Mouse (Mus musculus): ENCODE measurements around the gene Rin2. TPM values are rescaled to one million over a fixed set of nuclear protein-coding genes. Genes with fewer than 3 reads are reported as not detected.

Rin2 gene
- total RNA-seq, 2 experiments from 2014 or later = 7.1 to 9.1 TPM

DNA sequence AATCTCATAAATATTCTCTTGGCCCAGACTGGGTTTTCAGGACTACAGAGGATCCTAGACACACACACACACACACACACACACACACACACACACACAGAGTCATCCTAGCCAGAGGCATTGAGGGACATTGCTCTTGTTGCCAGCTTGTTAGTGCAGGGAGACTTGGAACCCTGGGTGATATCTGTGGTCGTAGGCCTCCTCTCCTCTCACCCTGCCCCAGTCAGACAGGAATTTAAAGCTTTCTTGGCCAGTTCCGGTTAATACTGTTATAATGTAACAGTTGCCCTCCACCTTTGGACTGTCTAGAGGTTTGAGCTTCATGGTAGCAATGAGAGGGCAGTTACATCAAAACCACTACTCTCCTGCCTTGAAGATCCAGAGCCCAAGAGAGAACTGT, 152.9 kb downstream of the Rin2 start:
- no peak for DNase-seq (ENCODE audit: low spot score)

DNA sequence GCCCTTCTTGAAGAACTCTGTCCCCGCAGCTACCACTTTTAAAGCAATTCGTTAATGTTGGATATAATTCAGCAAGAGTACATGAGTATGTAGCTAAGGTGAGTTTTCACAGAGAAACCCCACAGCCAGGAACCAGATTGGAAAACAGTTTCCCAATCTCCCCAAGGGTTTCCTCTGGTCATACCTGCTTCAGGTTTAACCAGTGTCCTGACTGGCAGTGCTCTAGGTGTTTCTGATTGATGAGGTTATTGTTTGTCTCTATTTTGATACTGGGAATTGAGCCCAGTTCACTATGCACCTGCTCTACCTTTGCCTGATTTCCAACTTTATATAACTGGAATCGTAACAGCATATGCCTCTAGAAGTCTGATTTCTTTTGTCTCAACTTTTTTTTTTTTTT, 153.6 kb downstream of the Rin2 start:
- no peak for DNase-seq (ENCODE audit: low spot score)

DNA sequence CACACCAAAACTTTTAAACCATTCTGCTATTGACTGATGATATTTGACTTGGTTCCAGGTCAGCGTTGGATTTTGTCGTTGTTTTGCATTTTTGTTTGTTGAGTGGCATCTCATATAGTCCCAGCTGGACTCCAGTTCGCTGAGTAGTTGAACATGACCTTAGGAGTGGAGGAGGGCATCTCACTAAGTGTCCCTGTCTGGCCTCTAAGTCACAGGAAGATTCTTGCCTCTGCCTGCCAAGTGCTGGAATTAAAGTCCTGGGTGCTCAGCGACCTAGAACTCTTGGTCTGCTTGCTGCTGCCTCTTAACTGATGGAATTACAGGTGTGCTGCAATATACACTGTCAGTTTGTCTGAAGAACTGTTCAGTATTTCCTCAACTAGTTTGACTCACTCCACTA, 154.2 kb downstream of the Rin2 start:
- no peak for DNase-seq (ENCODE audit: low spot score)

DNA sequence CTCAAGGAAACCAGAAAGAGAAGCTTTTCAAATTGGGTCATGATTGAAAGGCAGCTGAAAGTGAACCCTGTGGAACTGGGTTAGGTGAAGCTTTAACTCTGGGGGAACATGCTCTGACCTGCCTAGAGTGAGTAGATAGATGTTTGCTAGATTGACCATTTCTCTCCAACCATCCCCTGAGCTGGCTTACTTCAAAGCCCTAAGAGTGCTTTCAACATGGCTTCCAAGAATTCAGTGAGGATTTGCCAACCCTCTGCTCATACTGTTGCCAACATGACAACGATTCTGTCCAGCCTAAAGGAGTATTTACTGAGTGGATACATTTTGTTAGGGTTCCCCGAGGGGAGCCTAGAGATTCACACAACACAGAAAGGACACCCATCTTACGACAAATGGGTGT, 155.4 kb downstream of the Rin2 start:
- DNase-seq (ENCODE audit: low spot score) = no peak

DNA sequence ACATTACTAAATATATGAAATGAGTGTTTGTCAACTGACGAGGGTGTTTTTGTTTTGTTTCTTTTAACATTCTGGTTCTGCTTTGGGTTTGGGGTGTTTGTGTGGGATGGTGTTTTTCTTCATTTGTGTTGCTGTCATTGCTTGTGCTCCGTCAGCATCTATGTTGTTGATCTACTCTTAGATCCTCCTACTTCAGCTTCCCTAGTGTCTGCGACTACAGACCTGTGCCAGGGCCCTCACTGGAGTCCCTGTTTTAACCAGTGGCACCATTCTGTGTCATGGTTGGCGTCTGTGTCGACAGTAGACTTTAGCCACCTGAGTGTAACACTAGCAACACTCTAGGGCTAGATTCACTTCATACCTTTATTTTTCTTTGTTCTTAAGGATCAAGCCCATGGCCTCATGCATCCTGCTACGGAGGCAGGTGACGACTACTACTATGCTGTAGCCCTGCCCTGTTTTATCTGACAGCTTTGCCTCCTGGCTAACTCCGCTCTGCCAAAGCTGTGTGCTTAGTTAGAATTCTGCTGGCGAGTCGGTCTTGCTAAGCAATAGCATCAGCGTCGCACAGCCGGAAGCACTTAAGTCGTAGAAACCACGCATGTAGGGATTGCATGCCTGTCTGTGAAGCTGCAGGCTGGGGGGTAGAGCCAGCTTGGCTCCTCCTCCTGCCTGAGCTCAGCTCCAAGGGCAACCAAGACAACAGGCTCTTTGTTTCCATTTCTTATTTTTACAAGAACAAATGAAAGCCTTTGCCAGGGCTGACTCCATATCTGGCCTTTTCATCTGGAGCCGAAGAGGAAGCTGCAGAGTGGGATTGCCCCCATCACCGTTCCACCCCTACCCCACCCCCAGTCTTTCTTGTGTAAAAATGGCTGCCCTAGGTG, 157.2 kb downstream of the Rin2 start:
- DNase-seq (ENCODE audit: low spot score) = peak; percentile 40

DNA sequence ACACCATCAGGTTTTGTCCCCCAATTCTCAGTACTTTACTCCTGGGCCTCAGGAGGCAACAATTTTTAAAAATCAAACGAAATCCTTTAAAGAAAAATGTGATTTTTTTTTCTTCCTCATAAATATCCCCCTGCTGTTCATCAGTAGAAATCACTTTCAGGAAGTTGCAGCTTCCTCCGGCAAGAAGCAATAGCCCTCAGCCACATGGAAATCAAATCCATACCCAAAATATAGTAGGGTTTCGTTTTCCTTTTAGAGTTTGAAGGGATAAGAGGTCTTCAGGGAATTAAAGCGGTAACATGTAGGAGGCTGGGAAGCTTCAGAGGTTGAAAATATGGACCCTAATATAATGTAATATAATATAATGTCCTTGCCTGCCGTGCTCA, 157.8 kb downstream of the Rin2 start:
- no peak for DNase-seq (ENCODE audit: low spot score)

DNA sequence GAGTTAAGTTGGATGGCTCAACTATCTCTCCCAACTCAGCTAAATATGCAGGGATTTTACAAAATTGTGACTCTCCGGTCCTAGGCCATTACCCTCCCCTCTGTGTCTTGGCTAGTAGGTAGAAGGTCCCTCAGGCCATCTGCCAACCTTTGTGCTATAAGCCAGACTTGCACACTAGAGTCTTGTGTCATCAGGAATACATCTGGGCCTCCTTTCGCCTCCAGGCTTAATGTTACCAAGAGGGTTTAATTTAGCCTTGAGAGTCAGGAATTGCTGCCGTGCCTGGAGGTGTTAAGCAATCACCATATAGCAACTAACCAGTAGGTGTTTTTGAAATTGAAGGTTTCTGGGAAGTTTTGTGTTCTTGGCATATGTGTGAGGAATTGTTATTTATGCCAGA, 158.3 kb downstream of the Rin2 start:
- peak; percentile 30 for DNase-seq (ENCODE audit: low spot score)

DNA sequence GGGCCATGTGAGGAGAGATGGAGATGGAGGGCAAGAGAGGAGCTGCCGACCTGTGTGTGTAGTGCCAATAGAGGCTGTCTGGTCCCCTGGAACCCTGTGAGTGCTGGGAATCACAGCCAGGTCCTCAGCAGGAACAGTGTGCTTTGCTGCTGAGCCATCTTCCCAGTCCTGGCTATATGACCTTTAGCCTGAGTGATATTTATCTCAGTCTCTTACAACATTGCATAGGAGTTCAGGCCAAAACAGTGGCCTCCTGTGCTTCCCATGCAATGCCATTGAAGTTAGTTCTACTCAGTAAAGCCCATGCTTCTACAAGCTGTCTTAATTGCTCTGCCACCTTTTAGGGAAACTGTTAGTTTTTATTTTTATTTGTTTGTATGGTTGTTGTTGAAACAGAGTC, 160.9 kb downstream of the Rin2 start:
- no peak for DNase-seq (ENCODE audit: low spot score)

DNA sequence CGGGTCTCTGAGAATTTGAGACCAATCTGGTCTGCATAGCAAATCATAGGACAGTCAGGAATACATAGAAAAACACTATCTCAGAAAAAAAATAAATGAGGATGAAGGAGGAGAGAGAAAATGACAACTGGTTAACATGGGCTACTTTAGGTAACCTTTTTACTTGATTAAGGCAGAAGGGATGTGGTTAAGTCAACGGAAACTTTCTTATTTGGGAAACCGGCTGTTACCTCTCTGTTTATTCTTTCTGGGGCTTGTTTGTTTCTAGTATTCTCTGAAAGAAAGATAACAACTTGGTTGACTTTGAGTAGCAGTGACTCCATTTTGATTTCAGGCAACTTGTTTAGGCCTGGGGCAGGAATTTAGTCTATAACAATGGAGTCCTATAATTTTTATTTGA, 163.7 kb downstream of the Rin2 start:
- DNase-seq (ENCODE audit: low spot score) = no peak

- no peak for DNase-seq (ENCODE audit: low spot score)
These were observed 164.7 kb downstream of the Rin2 start for GRCm38 (mm10) chr2:145839565-145840315.

GRCm38 (mm10) chr2:145840320-145840719, 165.3 kb downstream of the Rin2 start:
- DNase-seq (ENCODE audit: low spot score) = no peak

DNA sequence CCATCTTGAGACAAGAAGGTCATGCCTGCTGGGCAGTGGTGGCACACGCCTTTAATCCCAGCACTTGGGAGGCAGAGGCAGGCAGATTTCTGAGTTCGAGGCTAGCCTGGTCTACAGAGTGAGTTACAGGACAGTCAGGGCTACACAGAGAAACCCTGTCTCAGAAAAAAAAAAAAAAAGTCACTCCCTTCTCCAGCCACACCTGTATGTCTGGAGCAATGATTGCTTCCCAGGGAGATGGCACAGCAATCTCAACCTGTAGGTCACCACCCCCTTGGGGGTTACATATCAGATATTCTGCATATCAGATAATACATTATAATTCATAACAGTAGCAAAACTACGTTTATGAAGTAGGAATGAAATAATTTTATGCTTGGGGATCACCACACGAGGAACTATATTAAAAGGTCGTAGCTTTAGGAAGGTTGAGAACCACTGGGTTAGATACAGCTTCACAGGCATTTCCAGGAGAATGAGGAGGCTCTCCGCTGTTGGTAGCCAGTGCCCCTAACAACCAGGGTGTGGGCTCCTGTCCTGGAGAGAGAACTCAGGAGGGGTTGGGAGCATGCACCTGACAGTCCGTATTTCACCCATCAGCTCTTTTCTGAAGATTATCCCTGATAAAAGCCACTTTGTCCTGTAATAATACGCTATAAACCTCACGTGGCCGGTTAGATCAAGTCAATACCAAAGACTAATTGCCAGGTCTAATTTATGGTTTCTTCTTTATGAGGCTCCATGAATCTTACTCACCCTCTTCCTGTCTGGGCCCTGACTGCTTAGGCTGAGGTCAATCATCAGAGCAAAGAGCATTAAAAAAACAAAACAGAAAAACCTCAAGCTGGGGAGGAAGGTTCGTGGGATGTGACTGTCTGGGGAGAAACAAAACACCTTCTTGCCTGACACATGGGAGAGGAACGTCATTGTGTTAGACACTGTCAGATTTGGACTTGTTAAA, 166.2 kb downstream of the Rin2 start:
- DNase-seq (ENCODE audit: low spot score) = no peak

DNA sequence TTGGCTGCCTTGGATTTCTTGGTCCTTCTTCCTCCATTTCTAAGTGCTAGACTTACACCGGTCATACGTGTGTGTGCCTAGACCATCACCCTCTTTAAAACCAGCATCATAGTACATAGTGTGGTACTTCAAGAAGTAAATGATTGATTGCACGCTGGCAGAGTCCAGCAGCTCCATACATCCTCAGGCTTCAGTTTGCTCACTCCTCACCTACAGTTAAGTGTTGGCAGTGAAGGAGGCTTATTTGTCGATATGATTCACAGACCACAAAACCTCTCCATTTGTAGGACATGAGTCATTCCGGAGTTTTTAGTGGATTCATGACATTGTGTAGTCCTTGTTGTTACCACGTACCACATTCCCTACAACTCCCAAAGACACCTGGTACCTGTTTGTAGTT, 168.3 kb downstream of the Rin2 start:
- DNase-seq (ENCODE audit: low spot score) = no peak

DNA sequence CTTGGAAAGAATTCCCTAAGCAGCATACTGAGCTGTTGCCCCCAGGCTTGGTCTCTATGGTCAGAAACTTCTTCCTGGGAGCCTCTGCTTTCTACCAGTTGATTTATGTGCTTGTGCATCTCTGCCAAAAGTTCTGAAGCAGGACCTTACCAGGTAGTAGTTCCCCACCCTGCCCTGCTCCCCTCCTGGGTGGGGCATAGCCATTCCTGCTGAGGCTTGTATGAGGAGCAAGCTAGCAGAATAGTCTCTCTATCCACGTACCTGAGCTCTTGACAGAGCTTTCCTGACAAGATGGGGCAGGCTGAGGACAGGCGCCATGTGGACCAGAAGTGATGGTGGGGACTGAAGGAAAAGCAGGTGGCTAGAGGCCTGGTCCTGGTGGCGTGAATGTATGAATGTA, 171.6 kb downstream of the Rin2 start:
- DNase-seq (ENCODE audit: low spot score) = no peak

DNA sequence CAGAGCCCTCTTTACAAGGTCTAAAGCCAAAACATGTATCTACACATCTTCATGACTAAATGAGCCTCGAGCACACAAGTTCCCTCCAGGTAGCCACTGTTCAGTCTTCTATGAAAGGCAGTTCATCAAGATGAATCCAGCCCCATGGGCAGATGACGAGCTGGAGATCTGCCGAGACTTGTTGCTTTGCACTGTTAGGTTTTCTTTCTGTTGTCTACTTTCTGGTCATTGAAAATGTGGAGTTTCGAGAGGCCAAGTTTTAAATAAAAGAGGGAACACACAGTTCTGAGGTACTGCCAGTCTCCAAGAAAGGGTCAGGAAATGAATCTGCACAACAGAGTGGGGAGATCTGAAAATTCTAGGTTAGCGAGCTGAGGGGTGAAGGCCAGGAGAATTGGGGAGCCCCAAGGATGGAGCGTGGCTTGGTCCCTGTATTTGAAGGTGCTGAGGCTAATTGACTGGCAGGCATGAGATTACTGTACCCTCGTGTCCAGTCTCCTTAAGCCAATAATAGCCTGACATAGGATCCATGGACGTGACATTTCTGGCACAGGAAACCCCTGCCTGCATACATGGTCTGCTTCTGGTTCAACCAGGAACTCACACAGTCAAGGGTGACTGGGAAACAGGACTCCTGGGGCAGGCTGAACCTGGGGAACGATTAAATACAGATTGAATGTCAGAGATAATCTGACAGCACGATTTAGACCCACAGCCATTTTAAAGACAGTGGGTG, 174.3 kb downstream of the Rin2 start:
- DNase-seq (ENCODE audit: low spot score) = peak; percentile 67

GRCm38 (mm10) chr2:145850779-145851178, 175.8 kb downstream of the Rin2 start:
- DNase-seq (ENCODE audit: low spot score) = no peak

GRCm38 (mm10) chr2:145855831-145856230, 180.8 kb downstream of the Rin2 start:
- no peak for DNase-seq (ENCODE audit: low spot score)

DNA sequence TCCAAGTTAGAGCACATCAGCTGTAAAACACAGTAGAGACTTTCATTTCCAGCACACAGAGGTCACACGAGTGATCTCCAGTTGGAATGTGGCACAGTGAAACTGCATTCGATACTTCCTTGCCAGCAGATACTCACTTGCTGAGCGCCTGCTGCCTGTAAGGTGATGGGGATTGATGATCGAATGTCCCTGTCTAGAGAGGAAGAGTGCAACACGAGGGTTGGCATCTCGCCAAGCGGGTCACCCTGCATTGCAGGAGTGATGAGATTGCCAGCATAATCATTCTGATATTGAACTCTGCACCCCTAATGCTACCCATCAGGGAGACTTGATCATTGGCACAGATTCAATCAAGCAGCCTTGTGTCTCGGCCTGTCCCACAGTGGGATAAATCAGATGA, 182.8 kb downstream of the Rin2 start:
- no peak for DNase-seq (ENCODE audit: low spot score)

DNA sequence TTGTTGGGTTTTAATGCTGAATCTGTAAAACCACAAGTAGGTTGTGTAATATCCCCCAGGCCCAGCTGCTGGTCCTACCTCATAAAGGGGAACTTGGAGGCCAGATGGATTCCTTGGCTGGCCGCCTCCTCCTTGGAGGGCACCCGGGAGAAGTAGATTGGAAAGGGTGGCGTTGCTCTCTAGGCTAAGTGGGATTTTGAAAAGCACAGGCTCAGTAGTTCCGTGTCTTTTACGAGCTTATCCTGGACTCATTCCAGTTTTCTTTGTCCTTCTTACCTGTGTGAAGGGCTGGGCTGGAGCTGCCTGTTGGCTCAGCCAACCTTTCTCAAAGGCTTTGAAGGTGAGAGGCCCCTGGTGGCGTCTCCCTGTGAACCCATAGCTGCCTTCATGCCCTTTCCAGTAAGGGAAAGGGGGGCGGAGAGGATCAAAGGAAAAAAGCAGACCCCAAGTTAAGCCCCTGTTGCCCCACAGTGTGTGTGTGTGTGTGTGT, 184.5 kb downstream of the Rin2 start:
- peak; percentile 72 for DNase-seq (ENCODE audit: low spot score)

DNA sequence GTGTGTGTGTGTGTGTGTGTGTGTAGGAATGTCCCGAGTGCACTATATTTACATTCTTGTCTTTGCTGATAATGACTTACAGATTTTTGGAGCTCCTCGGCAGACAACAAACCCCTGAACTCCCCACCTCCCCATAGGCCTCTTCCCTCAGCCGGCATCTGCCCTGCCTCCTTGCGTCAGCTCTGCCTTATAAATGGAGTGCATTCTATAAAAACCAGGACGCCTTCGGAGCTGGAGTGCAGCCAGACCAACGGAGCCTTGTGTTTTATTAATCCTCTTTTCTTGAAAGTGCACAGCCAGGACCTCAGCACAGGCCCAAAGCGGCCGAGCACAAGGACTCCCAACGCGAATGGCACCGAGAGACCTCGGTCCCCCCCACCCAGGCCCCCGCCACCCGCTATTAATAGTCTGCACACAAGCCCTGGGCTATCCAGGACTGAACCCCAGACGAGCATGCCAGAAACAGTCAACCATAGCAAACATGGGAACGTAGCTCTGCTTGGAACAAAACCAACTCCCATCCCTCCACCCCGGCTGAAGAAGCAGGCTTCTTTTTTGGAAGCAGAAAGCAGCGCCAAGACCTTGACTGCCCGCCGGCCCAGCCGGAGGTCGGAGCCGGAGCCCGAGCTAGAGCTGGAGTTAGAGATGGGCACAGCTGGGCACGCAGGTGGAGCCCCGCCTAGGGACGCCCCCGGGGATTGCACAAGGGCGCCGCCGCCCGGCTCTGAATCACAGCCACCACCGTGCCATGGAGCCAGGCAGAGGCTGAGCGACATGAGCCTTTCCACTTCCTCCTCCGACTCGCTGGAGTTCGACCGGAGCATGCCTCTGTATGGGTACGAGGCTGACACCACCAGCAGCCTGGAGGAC, 185.2 kb downstream of the Rin2 start:
- peak; percentile 86 for DNase-seq (ENCODE audit: low spot score)
